Mouse (Mus musculus): ENCODE measurements at regions not wholly inside any gene's neighbourhood (a gene's known extent, or its start where the extent isn't known, plus 50 kb on each side); places are given as distances from the start of the nearest gene placed in this dataset.

GRCm38 (mm10) chr1:77029091-77029490 lies 485.8 kb downstream of the Epha4 start:
- H3K27ac ChIP-seq (ENCODE audit: insufficient read depth, low read depth, low read length), result no peak overlapping the region
- no peaks in the 10 kb centered on the region for H3K4me1 ChIP-seq (ENCODE audit: control insufficient read depth, insufficient read depth, low read length)
- no peak overlapping the region for H3K4me3 ChIP-seq (ENCODE audit: insufficient read depth, low read depth, low read length)
- WGBS, result 95% methylated on average over 6 of the region's 6 CpGs
- TF ChIP-seq POLR2A (IDR thresholded peaks at IDR 0.05; ENCODE audit: insufficient read depth, low read depth, low read length), result no peak
- TF ChIP-seq CTCF (IDR thresholded peaks at IDR 0.05; ENCODE audit: insufficient read depth, low read depth, low read length), result no peak

GRCm38 (mm10) chr1:77043749-77044564 lies 470.9 kb downstream of the Epha4 start:
- H3K27ac ChIP-seq (ENCODE audit: insufficient read depth, low read depth, low read length), result no peak overlapping the region
- no peak overlapping the region for H3K4me3 ChIP-seq (ENCODE audit: insufficient read depth, low read depth, low read length)
- H3K4me1 ChIP-seq (ENCODE audit: control insufficient read depth, insufficient read depth, low read length), result no peaks in the 10 kb centered on the region
- TF ChIP-seq CTCF (IDR thresholded peaks at IDR 0.05; ENCODE audit: insufficient read depth, low read depth, low read length) (no peak), POLR2A (IDR thresholded peaks at IDR 0.05; ENCODE audit: insufficient read depth, low read depth, low read length) (no peak)
- 39% methylated on average over 14 of the region's 14 CpGs for WGBS

- WGBS, result 92% methylated on average over 7 of the region's 7 CpGs
- Histone ChIP-seq H3K27ac (ENCODE audit: insufficient read depth, low read depth, low read length) (no peak overlapping the region), H3K4me1 (ENCODE audit: control insufficient read depth, insufficient read depth, low read length) (no peaks in the 10 kb centered on the region), H3K4me3 (ENCODE audit: insufficient read depth, low read depth, low read length) (no peak overlapping the region)
- TF ChIP-seq POLR2A (IDR thresholded peaks at IDR 0.05; ENCODE audit: insufficient read depth, low read depth, low read length), result no peak
- TF ChIP-seq CTCF (IDR thresholded peaks at IDR 0.05; ENCODE audit: insufficient read depth, low read depth, low read length), result no peak
These were observed 466.0 kb downstream of the Epha4 start for GRCm38 (mm10) chr1:77048720-77049406.

GRCm38 (mm10) chr1:77051239-77051638 lies 463.6 kb downstream of the Epha4 start:
- TF ChIP-seq POLR2A (IDR thresholded peaks at IDR 0.05; ENCODE audit: insufficient read depth, low read depth, low read length), result no peak
- TF ChIP-seq CTCF (IDR thresholded peaks at IDR 0.05; ENCODE audit: insufficient read depth, low read depth, low read length), result no peak
- Histone ChIP-seq H3K4me1 (ENCODE audit: control insufficient read depth, insufficient read depth, low read length) (no peaks in the 10 kb centered on the region), H3K27ac (ENCODE audit: insufficient read depth, low read depth, low read length) (no peak overlapping the region), H3K4me3 (ENCODE audit: insufficient read depth, low read depth, low read length) (no peak overlapping the region)
- 80% methylated on average over 5 of the region's 5 CpGs for WGBS

- TF ChIP-seq CTCF (IDR thresholded peaks at IDR 0.05; ENCODE audit: insufficient read depth, low read depth, low read length) (no peak), POLR2A (IDR thresholded peaks at IDR 0.05; ENCODE audit: insufficient read depth, low read depth, low read length) (no peak)
- H3K4me3 ChIP-seq (ENCODE audit: insufficient read depth, low read depth, low read length), result no peak overlapping the region
- no peak overlapping the region for H3K27ac ChIP-seq (ENCODE audit: insufficient read depth, low read depth, low read length)
- H3K4me1 ChIP-seq (ENCODE audit: control insufficient read depth, insufficient read depth, low read length), result no peaks in the 10 kb centered on the region
- WGBS, result 79% methylated on average over 4 of the region's 4 CpGs
These were observed 460.9 kb downstream of the Epha4 start for GRCm38 (mm10) chr1:77053837-77054540.

- H3K4me3 ChIP-seq (ENCODE audit: insufficient read depth, low read depth, low read length), result no peak overlapping the region
- no peak overlapping the region for H3K27ac ChIP-seq (ENCODE audit: insufficient read depth, low read depth, low read length)
- no peaks in the 10 kb centered on the region for H3K4me1 ChIP-seq (ENCODE audit: control insufficient read depth, insufficient read depth, low read length)
- WGBS, result 87% methylated on average over 3 of the region's 3 CpGs
- TF ChIP-seq POLR2A (IDR thresholded peaks at IDR 0.05; ENCODE audit: insufficient read depth, low read depth, low read length) (no peak), CTCF (IDR thresholded peaks at IDR 0.05; ENCODE audit: insufficient read depth, low read depth, low read length) (no peak)
These were observed 452.4 kb downstream of the Epha4 start for GRCm38 (mm10) chr1:77062468-77062867.

- no peak overlapping the region for H3K4me3 ChIP-seq (ENCODE audit: insufficient read depth, low read depth, low read length)
- H3K27ac ChIP-seq (ENCODE audit: insufficient read depth, low read depth, low read length), result no peak overlapping the region
- WGBS, result 53% methylated on average over 1 of the region's 1 CpGs
- no peaks in the 10 kb centered on the region for H3K4me1 ChIP-seq (ENCODE audit: control insufficient read depth, insufficient read depth, low read length)
- no peak for TF ChIP-seq CTCF (IDR thresholded peaks at IDR 0.05; ENCODE audit: insufficient read depth, low read depth, low read length)
- TF ChIP-seq POLR2A (IDR thresholded peaks at IDR 0.05; ENCODE audit: insufficient read depth, low read depth, low read length), result no peak
These were observed 441.8 kb downstream of the Epha4 start for GRCm38 (mm10) chr1:77073071-77073470.

GRCm38 (mm10) chr1:77074926-77075885 lies 439.7 kb downstream of the Epha4 start:
- Histone ChIP-seq H3K27ac (ENCODE audit: insufficient read depth, low read depth, low read length) (no peak overlapping the region), H3K4me3 (ENCODE audit: insufficient read depth, low read depth, low read length) (no peak overlapping the region), H3K4me1 (ENCODE audit: control insufficient read depth, insufficient read depth, low read length) (no peaks in the 10 kb centered on the region)
- TF ChIP-seq CTCF (IDR thresholded peaks at IDR 0.05; ENCODE audit: insufficient read depth, low read depth, low read length), result no peak
- no peak for TF ChIP-seq POLR2A (IDR thresholded peaks at IDR 0.05; ENCODE audit: insufficient read depth, low read depth, low read length)
- 88% methylated on average over 13 of the region's 13 CpGs for WGBS

Data from olfactory bulb, adult 2 months (tissue).